Mouse (Mus musculus) urinary bladder, adult 2 months (tissue): ENCODE measurements around the gene Trabd2b. TPM values are rescaled to one million over a fixed set of nuclear protein-coding genes. Genes with fewer than 3 reads are reported as not detected.

Experiments used
- DNase-seq: peaks from one replicate; pipeline ENCODE4 v3.0.0; 2022; ENCODE audit warnings: low spot score
- polyA plus RNA-seq: library from polyadenylated mRNA; depleted of rRNA; stranded (reverse); fragments of >200 nt; gene quantifications from 2 replicates; pipeline ENCODE4 v1.2.3, GENCODE M21; 2012

Gene Trabd2b
- polyA plus RNA-seq, 1 experiment, result 6.1 TPM

DNA sequence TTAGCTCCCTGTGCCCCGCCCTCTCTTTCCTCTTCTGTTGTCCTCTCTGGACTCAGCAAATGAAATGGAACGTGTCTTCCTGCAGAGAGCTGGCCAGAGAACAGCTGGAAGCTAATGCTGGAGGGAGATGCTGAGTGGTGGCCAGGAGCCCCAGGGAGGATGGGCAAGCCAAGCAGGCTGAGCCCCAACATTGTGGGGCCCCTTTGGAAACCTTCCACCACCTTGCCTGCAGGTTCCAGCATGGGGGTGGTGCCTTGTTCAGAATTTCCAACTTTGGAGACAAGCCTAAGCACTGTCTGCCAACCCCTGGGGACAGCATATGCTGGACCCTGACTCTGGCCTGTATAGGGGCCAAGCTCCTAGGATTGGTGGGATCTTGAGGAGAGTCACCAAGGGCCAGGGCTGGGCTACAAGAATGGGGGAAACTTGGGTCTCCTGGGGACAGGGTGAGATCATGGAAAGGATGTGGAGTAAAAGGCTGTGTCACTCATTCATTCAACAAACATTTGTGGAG, 188.7 kb downstream of the Trabd2b start:
- no peak for DNase-seq

DNA sequence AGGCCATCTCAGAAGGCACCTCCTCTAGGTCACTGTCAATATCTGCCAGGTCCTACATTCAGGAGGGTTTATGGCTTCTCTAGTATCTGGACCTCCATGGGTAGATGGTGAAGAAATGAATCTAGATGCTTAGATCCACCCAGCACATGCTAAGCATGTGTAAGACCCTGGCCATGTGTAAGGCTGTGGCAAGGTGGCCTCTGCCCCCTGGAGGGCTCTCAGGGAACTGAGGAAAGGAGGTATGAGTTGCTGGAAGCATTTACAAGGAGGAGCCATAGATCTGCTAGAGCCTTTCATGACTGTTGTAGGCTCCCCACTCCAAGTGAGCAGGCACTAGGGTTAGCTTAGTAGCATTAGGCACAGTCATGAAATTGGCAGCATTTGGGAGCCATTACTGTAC, 192.6 kb downstream of the Trabd2b start:
- DNase-seq, result no peak

DNA sequence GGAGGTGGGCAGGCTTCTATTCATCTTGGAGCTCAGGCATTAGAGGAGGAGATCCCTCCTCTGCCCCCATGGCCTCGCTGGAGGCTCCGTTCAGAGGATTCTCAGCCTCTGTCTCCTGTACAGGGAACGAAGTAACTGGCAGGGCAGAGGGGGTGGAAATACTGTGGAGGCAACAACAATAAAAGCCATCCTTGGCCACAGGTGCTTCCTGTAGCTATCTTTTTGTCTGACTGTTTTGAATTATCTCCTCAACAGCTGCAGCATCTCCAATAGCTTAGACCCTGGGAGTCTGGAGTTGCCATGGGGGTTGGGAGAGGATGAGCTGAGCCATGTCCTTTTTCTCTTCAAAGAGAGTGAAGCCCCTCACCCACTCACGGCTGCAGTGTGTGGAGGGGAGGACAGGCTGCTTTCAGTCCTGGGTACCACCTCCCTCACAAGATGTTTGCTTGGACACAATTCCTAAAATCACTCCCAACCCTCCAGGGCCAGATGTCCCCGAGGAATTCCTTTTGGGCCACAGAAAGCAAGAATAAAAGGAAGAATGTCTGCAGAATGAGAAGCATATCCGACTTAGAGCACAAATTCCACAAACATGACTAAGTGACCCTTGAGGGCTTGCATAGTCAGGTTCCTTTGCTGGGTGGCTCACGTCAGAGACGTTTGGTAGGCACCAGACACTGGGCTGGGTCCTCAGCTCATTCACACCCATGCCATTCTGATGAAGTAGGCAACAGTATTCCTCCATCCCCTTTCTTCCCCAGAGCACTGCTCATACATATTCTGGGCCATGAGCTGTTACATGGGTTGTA, 194.9 kb downstream of the Trabd2b start:
- no peak for DNase-seq

DNA sequence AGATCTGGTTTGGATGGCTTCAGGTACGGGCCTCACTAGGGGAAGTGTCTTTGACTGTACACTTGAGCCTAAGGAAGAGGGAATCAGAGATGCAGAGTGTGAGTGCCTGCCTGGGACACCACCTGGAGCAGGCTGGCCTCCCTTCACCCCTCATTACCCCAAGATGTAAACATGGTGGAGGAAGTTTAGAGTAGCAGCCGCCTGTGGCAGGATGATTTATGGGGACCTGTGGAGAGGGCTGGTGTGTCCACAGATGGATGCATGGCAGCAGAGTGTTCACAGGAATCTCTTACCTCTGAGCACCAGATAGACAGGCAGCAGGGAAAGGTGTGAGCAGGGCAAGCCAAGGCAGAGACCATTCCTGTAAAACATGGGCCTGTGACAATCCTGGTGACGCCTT, 199.1 kb downstream of the Trabd2b start:
- DNase-seq, result no peak

DNA sequence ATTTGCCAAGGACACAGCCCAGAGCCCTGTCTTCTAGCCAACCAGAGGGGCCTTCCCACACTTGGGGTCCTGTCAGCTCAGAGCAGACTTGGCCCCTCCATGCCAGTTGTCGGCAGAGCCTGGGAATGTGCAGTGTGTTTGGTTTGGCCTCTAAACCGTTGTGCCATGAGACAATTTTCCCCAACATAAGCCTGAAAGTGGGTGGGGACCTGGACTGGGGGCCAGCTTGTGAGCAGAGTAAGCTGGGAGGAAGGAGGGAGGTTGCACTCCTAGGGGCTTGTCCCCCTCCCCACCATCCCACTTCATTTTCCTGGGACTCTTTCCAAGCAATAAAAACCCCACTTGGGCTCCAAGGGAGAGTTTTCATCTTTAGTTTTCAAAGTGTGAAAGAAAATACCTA, 201.3 kb downstream of the Trabd2b start:
- DNase-seq, result no peak

DNA sequence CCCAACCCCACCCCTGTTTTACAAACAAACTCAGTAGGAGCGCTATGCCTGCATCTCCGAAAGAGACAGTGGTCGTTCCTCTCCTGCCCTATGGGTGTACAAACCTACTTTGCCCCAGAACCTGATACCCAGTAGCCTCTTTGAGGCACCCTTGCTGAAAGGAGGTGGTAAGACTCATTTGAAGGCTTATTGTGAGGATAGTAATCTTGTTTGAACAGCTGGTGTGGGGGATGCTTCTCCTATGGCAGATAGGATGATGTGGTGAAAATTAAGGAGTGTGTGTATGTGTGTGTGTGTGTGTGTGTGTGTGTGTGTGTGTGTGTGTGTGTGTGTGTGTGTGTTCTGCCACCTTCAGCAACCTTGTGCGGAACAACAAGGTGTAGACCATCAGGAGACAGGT, 202.8 kb downstream of the Trabd2b start:
- DNase-seq, result no peak

DNA sequence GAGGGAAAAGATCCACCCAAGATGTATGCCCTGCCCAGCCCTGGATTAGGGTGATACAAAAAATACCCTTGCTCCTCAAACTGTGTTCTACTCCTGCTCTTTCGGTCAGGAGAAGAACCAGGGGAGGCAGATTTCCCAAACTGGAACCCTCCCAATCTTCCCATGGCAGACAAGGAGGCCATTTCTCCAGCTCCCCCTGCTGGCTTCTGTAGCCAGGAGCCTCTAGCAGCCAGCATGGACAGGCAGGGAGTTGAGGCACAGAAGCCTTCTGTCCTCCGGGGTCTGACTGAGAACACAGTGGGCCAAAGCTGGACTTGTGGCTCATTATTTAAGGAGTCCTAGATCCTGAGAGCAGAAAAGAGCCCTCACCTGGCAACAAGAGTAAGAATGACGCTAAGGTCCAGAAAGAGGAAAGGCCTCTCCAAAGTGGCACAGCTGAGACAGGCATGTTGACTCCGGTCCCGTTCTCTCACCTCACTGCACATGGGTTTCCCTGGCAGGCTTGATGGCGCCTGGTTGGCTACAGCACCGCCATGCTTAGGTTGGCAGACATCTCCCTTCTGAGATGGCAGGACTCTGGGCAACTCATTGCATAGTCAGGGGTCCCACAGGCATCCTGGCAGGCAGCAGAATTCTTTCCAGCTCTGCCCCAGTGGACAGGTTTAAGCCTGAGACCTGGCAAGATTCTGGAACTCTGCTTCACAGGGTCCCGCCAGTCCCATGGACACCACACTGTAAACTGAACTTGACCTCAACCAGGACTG, 204.8 kb downstream of the Trabd2b start:
- no peak for DNase-seq

DNA sequence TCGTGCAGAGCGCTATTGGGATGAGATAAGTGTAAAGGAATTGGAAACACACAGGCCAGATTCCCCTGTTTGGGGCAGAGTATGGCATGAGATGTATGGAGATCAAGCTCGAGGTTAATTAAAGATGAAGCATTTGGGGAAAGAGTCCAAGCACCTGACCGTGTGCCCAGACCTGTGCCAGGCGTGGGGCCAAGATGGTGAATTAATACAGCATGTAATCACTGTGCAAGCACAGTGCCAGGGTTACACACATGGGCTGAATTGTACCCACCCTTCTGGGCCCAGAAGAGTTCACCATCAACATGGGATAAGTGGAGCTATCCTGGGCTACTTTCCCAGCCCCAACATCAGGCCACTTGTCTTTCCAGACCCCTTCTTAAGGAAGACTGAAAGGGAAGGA, 205.5 kb downstream of the Trabd2b start:
- no peak for DNase-seq

DNA sequence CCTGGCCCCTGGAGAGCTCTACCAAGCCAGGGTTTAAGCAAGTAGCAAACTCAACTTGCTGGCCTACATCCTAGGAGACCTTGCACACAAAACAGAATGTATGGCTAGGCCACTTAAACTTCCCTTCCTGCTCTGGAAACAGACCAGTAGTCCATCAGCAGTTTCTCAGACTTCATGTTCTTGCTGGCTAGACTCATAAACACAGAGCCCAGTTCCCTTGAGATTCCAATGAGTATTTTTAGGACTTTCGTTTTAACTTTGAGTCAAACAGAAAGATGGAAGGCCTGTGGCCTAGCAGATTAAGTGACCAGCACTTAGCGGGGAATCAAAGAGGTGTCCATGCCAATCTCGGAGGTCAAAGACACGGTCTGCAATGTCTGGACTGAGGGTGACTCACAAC, 206.3 kb downstream of the Trabd2b start:
- no peak for DNase-seq

DNA sequence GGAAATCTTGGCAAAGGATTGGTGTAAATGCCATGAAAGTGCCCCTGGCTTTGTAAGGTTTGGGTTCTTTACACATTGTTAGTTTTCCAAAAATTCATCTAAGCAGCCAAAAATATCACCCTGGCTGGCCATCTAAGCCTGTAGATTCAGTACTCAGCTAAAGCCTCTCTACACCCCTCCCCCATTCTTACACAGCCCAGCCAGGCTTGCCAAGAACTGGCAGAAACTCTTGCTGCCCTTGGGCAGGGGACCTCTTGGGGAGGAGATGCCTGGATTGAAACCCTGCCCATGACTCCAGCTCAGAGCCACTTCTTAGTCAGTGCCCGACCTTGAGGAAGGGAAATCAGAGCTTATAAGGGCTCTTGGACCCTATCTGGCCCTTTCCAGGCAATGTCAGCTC, 207.6 kb downstream of the Trabd2b start:
- no peak for DNase-seq

DNA sequence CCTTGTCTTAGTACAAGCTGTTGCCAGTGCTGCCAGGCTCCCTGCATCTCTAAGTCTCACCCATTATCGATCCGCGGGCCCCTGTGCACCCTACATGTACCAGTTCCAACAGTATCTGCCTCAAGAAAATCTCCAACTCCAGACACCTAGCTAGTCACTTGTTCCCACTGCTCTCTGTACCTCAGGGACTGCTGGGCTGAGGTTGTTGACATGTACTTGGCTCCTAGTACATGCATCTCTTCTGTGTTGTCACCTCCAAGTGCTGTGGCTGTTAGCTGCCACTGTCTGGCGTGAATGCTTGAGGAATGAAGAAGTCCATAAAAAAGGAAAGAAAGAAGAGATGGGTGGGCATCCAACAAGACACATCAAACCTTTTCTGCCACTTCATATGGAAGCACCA, 209.2 kb downstream of the Trabd2b start:
- DNase-seq, result no peak

DNA sequence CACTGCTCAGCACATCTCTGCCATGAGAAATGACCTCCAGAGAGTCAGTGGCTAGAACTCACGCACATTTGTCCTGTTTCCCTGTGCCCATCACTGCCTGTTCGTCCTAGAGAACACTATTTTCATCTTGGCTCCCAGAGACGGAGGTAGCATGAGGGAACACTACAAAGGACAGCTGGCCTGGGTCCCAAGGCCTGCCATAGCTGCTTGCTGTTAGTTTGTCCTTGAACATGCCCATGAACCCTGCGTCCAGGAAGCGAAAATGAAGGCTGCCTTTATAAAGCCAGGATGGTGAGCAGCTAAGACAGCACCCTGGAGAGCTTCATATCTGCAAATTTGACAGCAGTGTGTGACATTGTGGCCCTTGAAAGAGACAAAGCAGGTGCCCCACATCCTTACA, 216.4 kb downstream of the Trabd2b start:
- no peak for DNase-seq

DNA sequence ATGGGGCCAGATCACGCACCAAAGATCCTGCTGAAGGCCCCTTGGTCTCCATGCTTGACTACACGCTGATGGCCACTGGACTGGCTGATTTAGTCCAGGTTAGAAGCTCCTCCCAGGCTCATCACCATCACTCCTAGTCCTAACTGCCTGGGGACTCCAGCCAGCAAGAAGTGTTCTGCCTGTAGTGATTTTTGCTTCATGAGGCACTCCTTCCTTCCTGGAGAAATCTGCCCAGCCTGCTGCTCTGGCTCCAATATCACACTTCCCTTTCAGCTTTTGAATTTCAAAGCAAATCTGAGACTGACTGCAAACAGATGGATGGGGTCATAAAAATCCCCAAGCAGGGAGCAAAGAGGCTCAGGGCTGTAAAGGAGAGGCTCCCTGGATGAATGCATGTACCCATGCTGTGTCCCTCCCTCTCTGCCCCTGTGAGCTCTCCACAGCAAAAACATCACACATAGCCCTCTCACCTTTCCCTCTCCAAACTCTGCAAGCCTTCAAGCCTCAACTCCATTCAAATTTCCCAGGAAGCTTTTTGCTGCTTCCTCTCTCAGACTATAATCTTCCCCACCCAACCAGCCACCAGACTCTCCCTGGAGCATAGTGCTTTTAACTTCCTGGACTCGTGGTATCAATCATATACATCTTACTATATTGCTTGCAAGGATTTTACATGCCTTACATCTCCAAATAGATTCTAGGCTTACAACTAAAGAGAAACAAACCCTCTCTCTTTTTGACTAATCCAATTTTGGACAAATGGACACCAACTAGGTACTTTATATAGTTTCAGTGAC, 217.8 kb downstream of the Trabd2b start:
- DNase-seq, result no peak

DNA sequence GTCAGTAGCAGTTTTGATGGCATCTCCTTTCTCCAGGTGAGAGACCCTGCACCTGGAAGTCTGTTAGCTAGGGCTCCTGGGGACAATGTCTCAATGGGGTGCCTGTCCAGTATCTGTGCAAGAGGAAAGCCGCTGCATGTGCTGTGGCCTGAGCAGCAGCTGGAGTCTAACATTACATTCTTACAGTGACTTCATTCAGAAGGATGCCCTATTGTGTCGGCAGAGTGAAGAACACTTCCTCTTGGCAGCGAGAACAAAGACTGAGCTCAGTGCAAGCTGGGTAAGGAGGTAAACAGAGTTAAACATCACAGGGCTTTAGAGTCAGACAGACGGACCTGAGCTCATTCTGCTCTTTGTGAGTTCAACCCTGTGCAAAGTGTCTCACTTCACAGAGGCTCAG, 218.8 kb downstream of the Trabd2b start:
- no peak for DNase-seq

DNA sequence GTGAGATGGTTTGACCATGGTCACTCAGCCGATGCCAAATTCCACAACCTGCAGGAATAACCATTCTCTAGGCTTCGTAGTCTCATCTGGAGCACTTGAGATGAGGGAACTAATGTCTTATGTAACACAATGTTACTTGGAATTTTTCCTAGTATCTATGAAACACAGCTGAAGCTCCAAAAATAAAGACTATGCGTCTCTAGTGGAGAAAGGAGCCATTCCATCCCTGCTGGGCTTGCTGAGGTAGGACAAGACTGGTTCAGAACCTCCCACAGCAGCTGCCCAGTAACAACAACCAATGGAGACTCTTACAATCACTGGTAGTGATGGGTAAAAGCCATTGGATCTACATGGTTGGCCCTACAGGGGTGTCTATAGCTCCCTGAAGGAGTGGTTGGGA, 219.4 kb downstream of the Trabd2b start:
- no peak for DNase-seq

DNA sequence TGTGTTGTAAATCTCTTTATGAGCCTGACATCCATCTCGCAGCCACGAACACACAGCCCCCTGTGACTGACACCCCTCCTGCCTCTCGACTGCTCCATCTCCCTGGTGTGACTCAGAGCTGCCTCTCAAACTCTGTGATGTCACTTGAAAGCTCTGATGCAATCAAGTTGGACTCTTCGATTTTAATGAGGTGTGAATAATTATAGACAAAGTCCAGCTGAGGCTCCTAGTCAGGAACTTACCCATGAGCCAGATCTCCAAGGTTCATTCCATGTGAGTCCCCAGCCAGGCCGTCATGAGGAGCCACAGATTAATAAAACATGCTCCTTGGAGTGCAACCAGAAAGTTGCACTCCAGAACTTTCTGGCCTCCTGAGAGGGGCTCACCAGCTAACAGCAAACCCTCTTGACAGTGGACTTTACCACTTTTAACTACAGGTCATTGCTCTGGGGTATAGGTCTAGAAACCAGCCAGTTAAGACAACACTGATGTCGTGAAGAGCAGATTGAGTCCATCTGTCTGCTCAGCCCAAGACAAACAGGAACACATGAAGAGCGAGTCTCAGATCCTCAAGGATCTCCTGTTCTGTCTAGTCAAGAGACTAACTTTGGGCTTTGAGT, 221.3 kb downstream of the Trabd2b start:
- no peak for DNase-seq

DNA sequence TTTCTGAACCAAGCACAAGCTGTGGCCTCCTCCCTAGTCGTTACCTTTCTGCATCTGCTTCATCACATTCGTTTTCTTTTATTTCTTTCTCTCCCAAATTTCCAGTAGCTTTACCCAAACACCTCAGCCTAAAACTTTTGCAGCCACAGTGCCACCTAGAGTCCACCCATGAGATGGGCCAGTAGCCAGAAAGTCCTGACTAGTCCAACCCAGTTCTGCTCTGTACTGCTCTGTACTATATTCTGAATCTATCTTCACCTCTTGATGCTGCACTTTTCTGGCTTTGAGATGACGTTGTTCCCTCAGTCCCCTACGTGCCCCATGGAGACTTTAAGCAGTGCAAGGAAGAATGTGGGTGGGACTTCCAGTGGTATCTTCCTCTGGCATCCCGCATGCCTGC, 229.4 kb downstream of the Trabd2b start:
- DNase-seq, result no peak

DNA sequence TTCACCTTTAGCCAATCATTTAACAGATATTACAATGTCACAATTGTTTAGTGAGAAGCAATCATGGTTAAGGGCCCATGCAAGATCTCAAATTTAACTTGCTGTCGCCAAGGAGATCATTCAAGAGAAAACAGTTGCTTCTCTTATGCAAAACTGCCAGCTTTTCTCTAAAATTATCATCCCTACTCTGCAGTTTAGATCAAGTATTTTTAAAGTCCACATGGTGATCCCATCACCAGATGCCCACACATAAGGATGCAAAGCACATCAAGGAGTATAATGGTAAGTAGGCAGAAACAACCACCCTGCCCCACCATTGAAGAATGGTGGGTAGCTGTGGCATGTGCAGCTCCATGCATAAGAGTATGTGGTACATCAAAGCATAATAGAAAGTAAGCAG, 229.8 kb downstream of the Trabd2b start:
- DNase-seq, result no peak

DNA sequence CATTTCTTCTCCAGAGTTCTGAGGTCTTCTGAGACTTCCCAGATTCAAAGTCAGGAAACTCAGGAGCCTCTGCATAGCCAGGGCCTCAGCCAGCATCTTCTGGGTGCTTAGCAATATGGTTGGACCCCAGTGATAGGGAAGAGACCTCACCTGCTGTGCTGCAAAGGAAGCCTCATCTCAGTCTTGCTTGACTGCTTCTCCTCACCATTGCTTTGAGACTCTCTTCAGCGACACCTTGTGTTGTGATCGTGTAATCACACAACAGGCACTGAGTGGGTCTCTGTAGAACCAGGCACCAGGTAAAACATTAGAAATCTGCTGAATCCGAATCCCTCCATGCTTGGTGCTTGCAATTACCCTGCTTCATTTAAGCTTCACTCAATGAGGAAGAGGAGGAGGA, 230.6 kb downstream of the Trabd2b start:
- no peak for DNase-seq

DNA sequence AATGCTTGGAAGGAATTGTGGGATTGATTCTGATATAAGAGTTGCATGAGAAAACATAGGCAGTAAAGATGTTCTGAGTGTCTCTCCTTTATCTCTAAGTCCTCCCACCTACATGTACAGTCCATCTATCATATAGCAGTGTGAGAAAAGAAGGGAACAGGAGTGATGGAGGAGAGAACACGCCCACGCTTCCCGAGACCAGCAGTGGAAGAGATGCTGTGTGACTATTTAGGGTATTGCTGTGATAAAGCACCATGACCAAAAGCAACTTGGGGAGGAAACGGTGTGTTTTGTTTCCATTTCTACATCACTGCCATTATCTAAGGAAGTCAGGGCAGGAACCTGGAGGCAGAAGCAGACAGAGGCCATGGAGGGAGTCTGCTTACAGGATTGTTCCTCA, 235.9 kb downstream of the Trabd2b start:
- no peak for DNase-seq

DNA sequence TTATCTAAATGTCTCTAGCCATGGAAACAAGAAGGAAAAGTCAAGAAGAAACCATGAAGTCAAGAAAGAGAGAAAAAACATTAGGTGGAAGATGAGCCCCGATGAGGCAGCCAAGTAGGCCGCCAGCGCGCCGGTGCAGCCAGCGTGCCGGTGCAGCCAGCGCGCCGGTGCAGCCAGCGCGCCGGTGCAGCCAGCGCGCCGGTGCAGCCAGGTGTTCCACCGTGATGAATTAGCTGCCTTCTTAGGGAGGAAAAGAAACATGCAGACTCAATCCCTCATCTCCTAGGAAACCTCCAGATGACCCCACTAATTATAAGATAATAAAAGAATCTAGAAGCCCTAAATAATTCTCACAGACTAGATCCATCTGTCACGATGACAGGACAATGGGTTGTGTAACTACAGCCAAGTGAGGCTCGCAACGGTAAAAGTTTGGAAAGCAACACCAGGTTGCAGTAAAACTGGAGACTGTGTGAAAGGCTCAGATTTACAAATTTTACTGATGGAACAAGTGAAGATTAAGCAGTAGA, 237.2 kb downstream of the Trabd2b start:
- no peak for DNase-seq

DNA sequence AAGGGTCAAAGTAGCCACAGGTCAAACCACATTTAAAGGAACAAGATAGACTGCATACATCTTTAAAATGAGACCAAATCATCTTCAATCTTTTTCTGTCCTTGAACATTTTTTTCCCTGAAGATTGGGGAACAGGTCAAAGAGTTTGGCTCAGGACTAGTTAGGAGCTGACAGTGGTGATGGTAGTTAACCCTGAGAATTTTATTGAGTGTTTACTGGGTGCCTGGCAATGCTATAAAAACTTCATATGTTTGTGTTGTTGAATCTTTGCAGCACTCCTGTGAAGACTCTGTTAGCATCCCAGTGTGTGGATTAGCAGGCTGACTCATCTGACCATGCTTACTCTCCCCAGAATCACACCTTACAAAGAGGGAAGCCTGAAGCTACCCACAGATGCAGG, 238.8 kb downstream of the Trabd2b start:
- no peak for DNase-seq
